22 mouse cellular contexts compared by ENCODE assay signal in genomic region chr15:36689301-36689700, GRCm38 (mm10).
A peak's percentile ranks its signal among the peaks of the same experiment; 100 is the strongest.
DNase-seq lines count a peak whose midpoint lies in the region; ATAC-seq and TF ChIP-seq lines count a peak whose summit lies in the region.
"Had no signal": no experiment of that assay in that cellular context is flagged by ENCODE, and none has a peak within 500 bp of the region (broad histone marks: within the 10 kb centered on the region; RNA-seq: fewer than 3 reads in every experiment).

No protein-coding gene starts in this region.

- no peaks in the 10 kb centered on the region for H3K79me2 ChIP-seq in MEL (ENCODE audit: control insufficient read depth, insufficient read depth, low read length, poor library complexity)

- peak overlapping the region; percentile 71; the same call in 1 of the 2 replicates for H3K4me2 ChIP-seq in liver, embryonic 12.5 days
- H3K4me2 ChIP-seq: forebrain, embryonic 13.5 days; hindbrain, embryonic 14.5 days had no signal

- H3K9ac ChIP-seq in liver, embryonic 12.5 days = no peak overlapping the region
- no peak overlapping the region for H3K9ac ChIP-seq in MEL (ENCODE audit: control insufficient read depth, low read depth, low read length, poor library complexity, severe bottlenecking)
- H3K9ac ChIP-seq: embryonic facial prominence, embryonic 12.5 days; forebrain, embryonic 13.5 days; hindbrain, embryonic 14.5 days had no signal

- peak overlapping the region; percentile 55 for H3K27ac ChIP-seq in liver, embryonic 12.5 days
- H3K27ac ChIP-seq in MEL (ENCODE audit: control insufficient read depth, low read depth, low read length) = no peak overlapping the region
- H3K27ac ChIP-seq: embryonic facial prominence, embryonic 12.5 days; forebrain, embryonic 13.5 days; gastrocnemius, adult 2 months; heart, embryonic 10.5 days; hindbrain, embryonic 10.5 days; hindbrain, embryonic 14.5 days had no signal

- H3K36me3 ChIP-seq in liver, embryonic 12.5 days = no peaks in the 10 kb centered on the region
- H3K36me3 ChIP-seq in MEL (ENCODE audit: control insufficient read depth in 1 of 2, insufficient read depth in 2 of 2, low read length in 2 of 2) = peaks cover 0 to 2% of the 10 kb centered on the region in 2 experiments; a peak in 1 of 4 replicates
- H3K36me3 ChIP-seq: embryonic facial prominence, embryonic 12.5 days; heart, embryonic 10.5 days; hindbrain, embryonic 10.5 days had no signal

- DNase-seq in liver = no peak
- DNase-seq in MEL (ENCODE audit: low read depth, low spot score) = peak; percentile 63
- peak; percentile 44 for DNase-seq in c-Kit-negative CD71-positive TER-119-positive erythroid progenitor cells, embryonic 14.5 days (ENCODE audit: low read depth, low spot score)
- DNase-seq in induced T-regulatory cell, adult 2 months (ENCODE audit: low read depth) = peak; percentile 23
- no peak for DNase-seq in gastrocnemius, postnatal 4 days (ENCODE audit: low spot score in 2 of 2)
- DNase-seq in left cerebral cortex, adult 18-20 months (ENCODE audit: low spot score in 2 of 2) = no peak
- no peak for DNase-seq in lung, adult 18-20 months
- DNase-seq: adrenal gland, adult 2 months; adrenal gland, postnatal 25 days; cerebellum, adult 11 months; cerebellum, adult 9-10 months; gastrocnemius, adult 2 months; gastrocnemius, postnatal 25 days; heart, adult 18-20 months; heart, postnatal 14 days had no signal

- TF ChIP-seq POLR2A in MEL (IDR thresholded peaks at IDR 0.05; ENCODE audit: control insufficient read depth in 1 of 2, insufficient read depth in 1 of 2, low read depth in 1 of 2, low read length in 2 of 2, poor library complexity in 1 of 2) = no peak

- TF ChIP-seq EP300 in MEL (IDR thresholded peaks at IDR 0.05; ENCODE audit: low read depth in 1 of 2, low read length in 2 of 2) = no peak

- no peak for TF ChIP-seq RAD21 in MEL (IDR thresholded peaks at IDR 0.05; ENCODE audit: low read depth, low read length)

- H3K9me3 ChIP-seq in liver, embryonic 12.5 days (replicated peaks) = no peaks in the 10 kb centered on the region
- H3K9me3 ChIP-seq in MEL (replicated peaks; ENCODE audit: insufficient read depth, low read length) = no peaks in the 10 kb centered on the region
- H3K9me3 ChIP-seq: embryonic facial prominence, embryonic 12.5 days; forebrain, embryonic 13.5 days; heart, embryonic 10.5 days; hindbrain, embryonic 10.5 days had no signal

- H3K4me1 ChIP-seq in liver, embryonic 12.5 days = peaks cover 37% of the 10 kb centered on the region
- H3K4me1 ChIP-seq in MEL (ENCODE audit: control insufficient read depth in 1 of 2, insufficient read depth in 2 of 2, low read length in 2 of 2) = peaks cover 0 to 14% of the 10 kb centered on the region in 2 experiments; a peak in 2 of 4 replicates
- H3K4me1 ChIP-seq: embryonic facial prominence, embryonic 12.5 days had no signal

- 77% methylated on average over 3 of the region's 3 CpGs for WGBS in liver, embryonic 12.5 days (ENCODE audit: insufficient replicate concordance)

- TF ChIP-seq CTCF in MEL (IDR thresholded peaks at IDR 0.05 in 2 of 3, conservative IDR thresholded peaks at IDR 0.05 in 1 of 3; ENCODE audit: control insufficient read depth in 1 of 3, insufficient read depth in 1 of 3, low read depth in 2 of 3, low read length in 3 of 3, poor library complexity in 1 of 3, severe bottlenecking in 1 of 3) = no peak

- peaks cover 32% of the 10 kb centered on the region for H3K27me3 ChIP-seq in liver, embryonic 12.5 days (replicated peaks)
- peaks cover 5 to 18% of the 10 kb centered on the region in 2 experiments; a peak in 3 of 4 replicates for H3K27me3 ChIP-seq in MEL (ENCODE audit: control insufficient read depth in 1 of 2, insufficient read depth in 2 of 2, low read length in 2 of 2)
- H3K27me3 ChIP-seq: CH12.LX; embryonic facial prominence, embryonic 12.5 days had no signal

- no peak for ATAC-seq in liver, embryonic 12.5 days
- ATAC-seq: forebrain, embryonic 13.5 days had no signal

- no peak overlapping the region for H3K4me3 ChIP-seq in liver, embryonic 12.5 days
- no peak overlapping the region for H3K4me3 ChIP-seq in MEL (ENCODE audit: control insufficient read depth in 1 of 2, insufficient read depth in 1 of 2, low read depth in 2 of 2, low read length in 2 of 2)
- H3K4me3 ChIP-seq: embryonic facial prominence, embryonic 12.5 days; forebrain, embryonic 13.5 days; gastrocnemius, adult 2 months; heart, embryonic 10.5 days had no signal

TF ChIP-seq in MEL, 35 proteins besides CTCF, POLR2A, EP300 and RAD21:
- TF ChIP-seq NRF1 (IDR thresholded peaks at IDR 0.05; ENCODE audit: insufficient read depth, low read depth, low read length, poor library complexity, severe bottlenecking) (no peak), MEF2A (IDR thresholded peaks at IDR 0.05; ENCODE audit: extremely low read depth, insufficient replicate concordance, low read depth, low read length, poor library complexity, severe bottlenecking) (no peak), TAL1 (IDR thresholded peaks at IDR 0.05; ENCODE audit: low read length) (no peak), CHD2 (IDR thresholded peaks at IDR 0.05; ENCODE audit: low read length) (no peak), MYC (IDR thresholded peaks at IDR 0.05; ENCODE audit: low read depth, low read length) (no peak), ZNF384 (IDR thresholded peaks at IDR 0.05; ENCODE audit: low read depth, low read length) (no peak), POLR2AphosphoS2 (IDR thresholded peaks at IDR 0.05; ENCODE audit: low read length) (no peak), ZMIZ1 (IDR thresholded peaks at IDR 0.05; ENCODE audit: low read depth, low read length) (no peak), JUND (IDR thresholded peaks at IDR 0.05; ENCODE audit: low read depth, low read length) (no peak), ZC3H11A (IDR thresholded peaks at IDR 0.05; ENCODE audit: low read depth, low read length) (no peak), CHD1 (IDR thresholded peaks at IDR 0.05; ENCODE audit: low read depth, low read length) (no peak), ELF1 (IDR thresholded peaks at IDR 0.05; ENCODE audit: low read depth, low read length) (no peak), TBP (IDR thresholded peaks at IDR 0.05; ENCODE audit: low read depth, low read length) (no peak), ZKSCAN1 (IDR thresholded peaks at IDR 0.05; ENCODE audit: low read depth, low read length) (no peak), NELFE (IDR thresholded peaks at IDR 0.05; ENCODE audit: low read depth, low read length) (no peak), ETS1 (IDR thresholded peaks at IDR 0.05; ENCODE audit: low read depth, low read length) (no peak), MYB (IDR thresholded peaks at IDR 0.05; ENCODE audit: low read depth, low read length) (no peak), MAX (IDR thresholded peaks at IDR 0.05; ENCODE audit: low read length) (no peak), USF1 (IDR thresholded peaks at IDR 0.05; ENCODE audit: low read depth, low read length) (no peak), BHLHE40 (IDR thresholded peaks at IDR 0.05; ENCODE audit: borderline replicate concordance, low read depth, low read length) (no peak)

Comparison
In these comparisons a context has a peak if more than half of its experiments do, and no peak if none do; other contexts are left out.
1. DNase-seq: peak in MEL (single experiment), c-Kit-negative CD71-positive TER-119-positive erythroid progenitor cells, embryonic 14.5 days (single experiment) and induced T-regulatory cell, adult 2 months (single experiment); none in liver (single experiment), gastrocnemius, postnatal 4 days (0 of 2), left cerebral cortex, adult 18-20 months (0 of 2) and lung, adult 18-20 months (0 of 2).